Mouse (Mus musculus) olfactory bulb, adult 2 months (tissue): ENCODE measurements around the gene Pip4k2c.
A peak's percentile ranks its signal among the peaks of the same experiment; 100 is the strongest.

Experiments used
- CTCF ChIP-seq: fragments of 200-500 bp; IDR thresholded peaks from 2 replicates; pipeline ENCODE4 v1.5.1; 2012; ENCODE audit warnings: low read depth, mild to moderate bottlenecking, low read length, moderate library complexity; ENCODE audit not compliant: insufficient read depth
- POLR2A ChIP-seq: fragments of 200-500 bp; IDR thresholded peaks from 2 replicates; pipeline ENCODE4 v1.6.1; 2012; ENCODE audit warnings: mild to moderate bottlenecking, low read depth, low read length, moderate library complexity; ENCODE audit not compliant: insufficient read depth

DNA sequence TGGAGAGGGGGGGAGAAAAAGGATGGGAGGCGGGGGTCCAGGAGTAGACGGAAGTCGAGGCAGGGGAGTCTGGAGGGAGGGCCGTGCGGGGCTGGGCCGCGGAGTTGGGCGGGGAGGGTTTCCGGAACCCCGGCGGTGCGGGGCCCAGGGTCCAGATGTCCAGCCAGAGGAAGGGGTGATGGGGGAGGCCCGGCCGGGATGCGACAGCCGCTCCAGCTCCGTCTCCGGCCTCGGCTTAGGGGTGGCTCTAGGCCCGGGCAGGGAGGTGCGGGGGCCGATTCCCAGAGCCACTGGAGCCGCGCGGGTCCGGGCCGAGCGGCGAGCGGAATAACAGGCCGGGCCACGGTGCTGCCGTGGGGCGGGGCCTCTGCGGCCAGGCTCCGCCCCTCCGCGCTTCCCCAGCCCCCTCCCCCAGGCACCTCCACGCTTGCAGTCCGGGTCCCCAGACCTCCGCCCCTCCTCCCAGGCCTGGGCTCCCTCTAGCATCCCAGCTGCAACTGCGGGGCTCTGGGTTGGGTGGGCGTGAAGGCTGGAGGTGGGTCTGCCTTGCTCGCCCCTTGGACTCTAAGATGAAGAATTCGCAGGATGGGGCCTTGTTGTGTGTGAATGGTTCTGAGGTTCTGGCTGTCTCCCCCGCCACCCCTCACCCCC is 22.8 kb downstream of the Pip4k2c start:
- no peak for TF ChIP-seq CTCF
- peak; percentile 43; the same call in 1 of the 2 replicates for TF ChIP-seq POLR2A
